Mouse (Mus musculus) embryonic fibroblast, embryonic 13.5 days (primary cell): ENCODE data around the gene Cysrt1.

Experiments
- CTCF ChIP-seq: IDR thresholded peaks from 2 replicates; pipeline ENCODE4 v1.5.1; 2011; ENCODE audit warnings: mild to moderate bottlenecking, control low read depth, low read length, moderate library complexity, borderline replicate concordance; ENCODE audit not compliant: insufficient read depth
- POLR2A ChIP-seq: IDR thresholded peaks from 2 replicates; pipeline ENCODE4 v1.6.1; 2011; ENCODE audit warnings: low read depth, mild to moderate bottlenecking, control low read depth, low read length, moderate library complexity

DNA sequence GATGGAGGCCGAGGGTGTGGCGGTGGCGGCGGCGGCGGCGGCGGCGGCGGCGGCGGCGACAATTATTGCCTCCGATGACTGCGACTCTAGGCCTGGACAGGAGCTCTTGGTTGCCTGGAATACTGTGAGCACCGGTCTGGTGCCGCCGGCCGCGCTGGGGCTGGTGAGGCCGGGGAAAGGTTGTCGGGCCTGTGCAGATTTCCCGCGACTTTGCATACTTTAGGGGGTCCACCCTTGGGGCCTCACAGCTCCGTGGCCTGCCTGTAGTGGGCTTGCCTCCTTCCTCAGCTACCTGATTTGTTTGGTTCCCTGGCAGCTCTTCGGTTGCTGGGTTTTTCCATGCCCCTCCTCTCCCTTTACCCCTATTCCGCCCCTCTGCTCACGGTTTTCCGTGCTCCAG, 30.3 kb upstream of the Cysrt1 start:
- TF ChIP-seq CTCF (no peak), POLR2A (no peak)
